Mouse (Mus musculus) thymus, adult 2 months (tissue): ENCODE data around the gene Tmc6. TPM values are rescaled to one million over a fixed set of nuclear protein-coding genes. Genes with fewer than 3 reads are reported as not detected.

Experiments used
- DNase-seq: peaks from one replicate; pipeline ENCODE4 v3.0.0; 2021
- H3K27ac ChIP-seq: fragments of 200-500 bp; 2 replicates; pipeline ENCODE4 v1.5.1; 2012; ENCODE audit warnings: low read length, control low read depth; ENCODE audit not compliant: control insufficient read depth, insufficient read depth
- H3K27me3 ChIP-seq: fragments of 200-500 bp; 2 replicates; pipeline ENCODE4 v1.6.1; 2012; ENCODE audit warnings: mild to moderate bottlenecking, low read length, moderate library complexity, mixed read lengths; ENCODE audit not compliant: control insufficient read depth, insufficient read depth
- H3K36me3 ChIP-seq: fragments of 200-500 bp; 2 replicates; pipeline ENCODE4 v1.6.1; 2012; ENCODE audit warnings: mild to moderate bottlenecking, low read length, moderate library complexity; ENCODE audit not compliant: control insufficient read depth, insufficient read depth
- H3K4me1 ChIP-seq: fragments of 200-500 bp; replicated peaks from 2 replicates; pipeline ENCODE4 v1.6.1; 2012; ENCODE audit warnings: low read length; ENCODE audit not compliant: control insufficient read depth, insufficient read depth
- H3K4me3 ChIP-seq: fragments of 200-500 bp; 2 replicates; pipeline ENCODE4 v1.5.1; 2012; ENCODE audit warnings: mild to moderate bottlenecking, low read length, control low read depth, moderate library complexity; ENCODE audit not compliant: control insufficient read depth, insufficient read depth
- CTCF ChIP-seq: fragments of 200-500 bp; IDR thresholded peaks from 2 replicates; pipeline ENCODE4 v1.5.1; 2012; ENCODE audit warnings: mild to moderate bottlenecking, control low read depth, low read length, moderate library complexity, borderline replicate concordance; ENCODE audit not compliant: control insufficient read depth, poor library complexity, insufficient read depth; ENCODE audit errors: extremely low read depth
- POLR2A ChIP-seq: fragments of 200-500 bp; IDR thresholded peaks from 2 replicates; pipeline ENCODE4 v1.6.1; 2012; ENCODE audit warnings: mild to moderate bottlenecking, low read length, control low read depth, moderate library complexity; ENCODE audit not compliant: control insufficient read depth, poor library complexity, insufficient read depth; ENCODE audit errors: extremely low read depth
- WGBS: fragments of 180-500 bp; shearing (Covaris S2); methylation state at CpG from one replicate; pipeline ENCODE4 v1.1.7; 2018; 5-methylcytosine and 5-hydroxymethylcytosine counted together
- polyA plus RNA-seq: library from polyadenylated mRNA; depleted of rRNA; stranded (reverse); fragments of >200 nt; gene quantifications from 2 replicates; pipeline ENCODE4 v1.2.3, GENCODE M21; 2012

The Tmc6 gene
- polyA plus RNA-seq, 1 experiment: 201 TPM

DNA sequence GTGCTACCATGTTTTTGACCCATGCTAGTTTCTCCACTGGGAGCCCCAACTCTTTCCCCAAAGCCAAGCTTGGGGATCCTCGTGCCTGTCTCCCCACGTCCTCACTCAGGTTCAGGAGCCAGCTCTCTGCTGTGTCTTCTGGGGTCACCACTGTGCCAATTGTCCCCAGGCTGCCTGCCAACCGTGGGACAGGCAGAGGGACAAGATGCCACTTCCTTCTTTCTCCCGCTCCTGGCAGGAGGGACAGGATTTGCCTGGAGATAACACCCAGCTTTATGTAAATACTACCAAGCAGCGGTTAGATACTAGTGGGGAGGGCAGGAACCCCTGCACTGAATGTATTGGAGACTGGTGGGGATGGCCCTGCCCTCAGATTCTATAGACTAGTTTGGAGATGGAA lies 31.9 kb upstream of the Tmc6 start:
- Histone ChIP-seq H3K4me3 (no peak overlapping the region), H3K36me3 (peaks cover 17% of the 10 kb centered on the region), H3K27ac (no peak overlapping the region), H3K27me3 (no peaks in the 10 kb centered on the region), H3K4me1 (peaks cover 12% of the 10 kb centered on the region)
- TF ChIP-seq POLR2A (no peak), CTCF (no peak)
- DNase-seq: no peak
- WGBS: 89% methylated on average over 5 of the region's 5 CpGs

DNA sequence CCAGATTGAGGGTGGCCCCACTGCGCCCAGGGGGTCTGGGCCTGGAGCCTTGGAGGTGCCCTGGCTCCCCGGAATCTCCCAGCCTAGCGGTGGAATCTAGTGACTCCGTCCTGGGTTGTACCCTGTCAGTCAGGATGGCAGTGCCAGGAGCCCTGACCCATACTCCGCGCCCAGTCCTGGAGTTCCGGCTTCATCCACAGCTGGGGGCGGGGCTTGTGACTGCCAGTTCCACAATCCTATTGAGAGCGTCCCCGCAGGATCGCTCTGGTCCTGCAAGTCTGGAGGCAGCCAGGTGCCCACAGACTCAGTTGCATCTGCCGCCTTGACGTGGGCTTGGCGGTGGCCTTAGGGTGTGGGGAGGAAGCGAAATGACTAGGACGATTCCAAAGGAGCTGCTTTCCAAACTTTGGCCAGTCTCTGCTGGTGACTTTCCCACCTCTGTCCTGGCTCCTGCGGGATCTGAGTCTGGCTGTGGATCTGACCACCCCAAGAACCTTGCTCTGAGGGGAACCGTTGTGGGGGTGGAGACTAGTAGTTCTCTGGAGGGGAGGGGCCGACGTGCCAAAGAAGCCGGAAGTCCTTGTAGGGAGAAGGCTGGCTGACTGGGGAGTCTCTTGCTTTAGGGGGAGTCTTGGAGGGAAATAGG lies 28.5 kb upstream of the Tmc6 start:
- under 1% methylated on average over 21 of the region's 21 CpGs for WGBS
- TF ChIP-seq POLR2A (peak; percentile 39; the same call in 1 of the 2 replicates), CTCF (peak; percentile 43; the same call in 1 of the 2 replicates)
- no peaks in the 10 kb centered on the region; the same call in 1 of the 2 replicates for H3K36me3 ChIP-seq
- peaks cover 12% of the 10 kb centered on the region for H3K4me1 ChIP-seq
- H3K27ac ChIP-seq: peak overlapping the region; percentile 6
- peak; percentile 88 for DNase-seq
- no peaks in the 10 kb centered on the region for H3K27me3 ChIP-seq
- H3K4me3 ChIP-seq: peak overlapping the region; percentile 58

DNA sequence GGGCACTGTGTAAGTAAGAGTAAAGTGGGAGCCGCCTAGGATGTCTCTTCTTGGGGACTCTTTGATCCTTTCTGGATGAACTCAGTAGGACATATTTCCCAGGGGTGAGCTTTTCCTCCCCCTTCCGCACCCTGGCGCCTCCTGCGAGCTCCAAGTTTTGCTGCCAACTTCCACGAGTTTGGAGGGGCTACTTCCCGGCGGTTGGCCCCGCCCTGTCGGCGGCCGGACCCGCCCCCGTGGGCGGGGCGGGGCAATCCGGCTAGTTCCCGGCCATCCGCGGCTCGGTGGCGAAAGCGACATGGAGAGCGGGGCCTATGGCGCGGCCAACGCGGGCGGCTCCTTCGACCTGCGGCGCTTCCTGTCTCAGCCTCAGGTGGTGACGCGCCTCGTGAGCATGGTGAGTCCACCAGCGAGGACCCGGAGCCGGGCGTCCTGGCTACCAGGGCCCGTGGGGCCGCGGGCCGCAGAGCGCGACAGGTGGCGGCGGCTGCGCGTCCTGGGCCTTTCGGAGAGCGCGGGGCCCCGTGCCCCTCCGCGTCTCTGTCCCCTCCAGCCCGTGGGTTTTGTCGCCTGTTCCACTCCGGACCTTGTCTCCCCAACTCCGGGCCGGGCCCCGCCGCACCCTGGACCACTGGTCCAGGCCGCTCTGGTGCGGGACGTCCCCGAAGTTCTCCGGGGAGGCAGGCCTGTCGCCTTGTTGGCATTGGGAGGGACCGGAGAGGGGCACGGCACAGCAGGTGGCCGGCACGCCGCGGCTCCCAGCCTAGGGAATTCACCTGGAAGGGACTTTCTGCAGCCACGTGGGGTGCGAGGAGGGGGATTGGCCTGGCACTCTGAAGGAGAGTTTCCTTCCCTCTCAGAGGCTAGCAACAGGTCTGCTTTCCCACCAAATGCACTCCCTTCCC lies 27.7 kb upstream of the Tmc6 start, which contains the start of the genes Gm20708 and Syngr2:
Gm20708 (plus strand) TSS at position 262 of the 905 bp plus-strand sequence.
Syngr2 (plus strand) TSS at position 262 of the 905 bp plus-strand sequence.
- Histone ChIP-seq H3K4me3 (peak within 1 kb of the TSS; percentile 58), H3K36me3 (no peaks in the 10 kb centered on the region; the same call in 1 of the 2 replicates), H3K27me3 (no peaks in the 10 kb centered on the region), H3K27ac (peak within 1 kb of the TSS; percentile 6), H3K4me1 (peaks cover 12% of the 10 kb centered on the region)
- DNase-seq: peak; percentile 75
- TF ChIP-seq POLR2A (no peak), CTCF (no peak)
- 1% methylated on average over 75 of the region's 75 CpGs for WGBS

DNA sequence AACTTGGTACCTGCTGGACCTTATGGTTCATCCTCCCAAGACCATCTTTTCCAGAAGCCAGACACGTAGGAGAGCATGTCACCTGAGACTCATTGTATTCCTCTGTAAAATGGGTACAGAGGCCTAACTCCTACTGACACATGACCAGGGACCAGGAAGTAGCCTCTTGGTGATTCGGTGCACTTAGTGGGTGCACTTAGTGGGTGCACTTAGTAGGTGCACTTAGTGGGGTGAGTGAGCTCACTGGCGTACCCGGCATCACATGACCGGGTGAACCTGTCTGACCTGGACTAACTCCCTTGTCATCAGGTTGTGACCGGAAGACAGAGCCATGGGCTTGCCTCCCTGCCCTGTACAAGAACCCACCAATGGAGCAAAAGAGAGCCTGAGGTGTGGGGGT lies 24.8 kb upstream of the Tmc6 start:
- H3K4me1 ChIP-seq: peaks cover 12% of the 10 kb centered on the region
- H3K27me3 ChIP-seq: no peaks in the 10 kb centered on the region
- WGBS: 98% methylated on average over 6 of the region's 6 CpGs
- H3K36me3 ChIP-seq: no peaks in the 10 kb centered on the region
- no peak overlapping the region for H3K27ac ChIP-seq
- H3K4me3 ChIP-seq: no peak overlapping the region
- DNase-seq: no peak
- TF ChIP-seq CTCF (no peak), POLR2A (no peak)

DNA sequence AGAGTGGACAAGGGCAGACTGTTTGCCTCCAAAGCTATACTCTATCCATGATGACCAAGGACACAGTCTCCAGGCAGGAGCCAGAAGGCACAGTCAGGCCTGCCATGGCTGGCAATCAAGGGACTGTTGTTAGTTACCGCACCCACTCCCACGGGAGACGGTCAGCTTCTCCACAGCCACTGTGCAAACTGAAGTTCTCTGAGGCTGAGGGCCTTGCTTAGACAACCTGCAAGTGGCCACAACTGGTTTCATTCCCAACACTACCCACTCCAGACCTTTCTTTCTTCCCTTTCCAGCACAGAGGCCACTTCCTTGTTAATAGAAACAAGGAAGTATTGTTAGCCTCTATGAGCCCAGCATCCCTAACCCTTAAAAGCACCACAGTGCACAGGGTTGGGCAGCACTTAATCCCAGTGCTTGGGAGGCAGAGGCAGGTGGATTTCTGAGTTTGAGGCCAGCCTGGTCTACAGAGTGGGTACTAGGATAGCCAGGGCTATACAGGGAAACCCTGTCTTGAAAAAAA lies 21.2 kb upstream of the Tmc6 start:
- no peak overlapping the region for H3K4me3 ChIP-seq
- no peaks in the 10 kb centered on the region for H3K36me3 ChIP-seq
- H3K27me3 ChIP-seq: no peaks in the 10 kb centered on the region
- no peak for DNase-seq
- peaks cover 9% of the 10 kb centered on the region for H3K4me1 ChIP-seq
- TF ChIP-seq CTCF (no peak), POLR2A (no peak)
- WGBS: 89% methylated on average over 3 of the region's 3 CpGs
- H3K27ac ChIP-seq: no peak overlapping the region; the same call in 1 of the 2 replicates

DNA sequence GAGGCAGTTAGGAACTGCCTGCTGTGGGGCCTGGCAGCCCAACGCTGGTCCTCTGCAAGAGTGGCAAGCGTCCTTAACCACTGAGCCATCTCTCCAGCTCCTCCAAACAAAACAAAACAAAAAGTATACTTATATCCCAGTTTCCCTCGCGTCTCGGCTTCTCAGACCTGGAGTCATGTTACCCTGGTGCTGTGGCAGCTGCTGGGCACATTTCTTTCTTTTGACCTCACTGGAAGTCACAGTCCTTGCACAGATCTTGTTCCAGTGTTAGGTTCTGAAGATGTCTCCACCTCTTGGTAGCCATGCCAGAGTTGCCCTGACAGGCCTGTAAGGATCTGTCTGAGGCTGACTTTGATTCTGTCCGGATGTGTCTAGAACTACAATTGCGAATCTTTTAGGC lies 19.7 kb upstream of the Tmc6 start:
- DNase-seq: no peak
- WGBS: 94% methylated on average over 7 of the region's 7 CpGs
- Histone ChIP-seq H3K4me3 (no peak overlapping the region), H3K27me3 (no peaks in the 10 kb centered on the region), H3K27ac (no peak overlapping the region), H3K4me1 (peaks cover 23% of the 10 kb centered on the region), H3K36me3 (no peaks in the 10 kb centered on the region)
- no peak for TF ChIP-seq CTCF
- no peak for TF ChIP-seq POLR2A
